Mouse (Mus musculus) splenic B cell, adult 2 months (primary cell): ENCODE data around the gene Lcn2.

Experiments used
- DNase-seq: peaks from one replicate; pipeline ENCODE4 v3.0.0-alpha.2; 2011; ENCODE audit warnings: low read depth, low spot score
- H3K27me3 ChIP-seq: 2 replicates; pipeline ENCODE4 v1.6.1; 2012; ENCODE audit warnings: mild to moderate bottlenecking, low read length, moderate library complexity, mixed read lengths; ENCODE audit not compliant: control insufficient read depth, poor library complexity, insufficient read depth, severe bottlenecking
- H3K36me3 ChIP-seq: 2 replicates; pipeline ENCODE4 v1.6.1; 2012; ENCODE audit warnings: mild to moderate bottlenecking, low read length, moderate library complexity, mixed read lengths; ENCODE audit not compliant: control insufficient read depth, poor library complexity, insufficient read depth, severe bottlenecking

Gene Lcn2

GRCm38 (mm10) chr2:32420066-32420608, 32.1 kb upstream of the Lcn2 start:
- H3K36me3 ChIP-seq, result peaks cover 10% of the 10 kb centered on the region
- H3K27me3 ChIP-seq, result no peaks in the 10 kb centered on the region
- DNase-seq, result no peak

- Histone ChIP-seq H3K36me3 (peaks cover 10% of the 10 kb centered on the region), H3K27me3 (no peaks in the 10 kb centered on the region)
- DNase-seq, result no peak
Measured at GRCm38 (mm10) chr2:32419359-32419758, 31.3 kb upstream of the Lcn2 start.

GRCm38 (mm10) chr2:32418430-32419151, 30.5 kb upstream of the Lcn2 start:
- Histone ChIP-seq H3K27me3 (no peaks in the 10 kb centered on the region), H3K36me3 (peaks cover 11% of the 10 kb centered on the region)
- DNase-seq, result no peak

GRCm38 (mm10) chr2:32417486-32417885, 29.4 kb upstream of the Lcn2 start:
- DNase-seq, result no peak
- no peaks in the 10 kb centered on the region for H3K27me3 ChIP-seq
- H3K36me3 ChIP-seq, result peaks cover 11% of the 10 kb centered on the region

- no peak for DNase-seq
- Histone ChIP-seq H3K27me3 (no peaks in the 10 kb centered on the region), H3K36me3 (peaks cover 11% of the 10 kb centered on the region)
Measured at GRCm38 (mm10) chr2:32416556-32416955, 28.5 kb upstream of the Lcn2 start.

- no peak for DNase-seq
- Histone ChIP-seq H3K36me3 (peaks cover 11% of the 10 kb centered on the region), H3K27me3 (no peaks in the 10 kb centered on the region)
Measured at GRCm38 (mm10) chr2:32415801-32416200, 27.7 kb upstream of the Lcn2 start.

GRCm38 (mm10) chr2:32413936-32414335, 25.9 kb upstream of the Lcn2 start:
- Histone ChIP-seq H3K27me3 (no peaks in the 10 kb centered on the region), H3K36me3 (peaks cover 9% of the 10 kb centered on the region)
- no peak for DNase-seq

- no peak for DNase-seq
- Histone ChIP-seq H3K27me3 (no peaks in the 10 kb centered on the region), H3K36me3 (peaks cover 7% of the 10 kb centered on the region)
Measured at GRCm38 (mm10) chr2:32412742-32413531, 24.9 kb upstream of the Lcn2 start.

- no peak for DNase-seq
- Histone ChIP-seq H3K36me3 (peaks cover 5% of the 10 kb centered on the region), H3K27me3 (no peaks in the 10 kb centered on the region)
Measured at GRCm38 (mm10) chr2:32411407-32411806, 23.4 kb upstream of the Lcn2 start.

GRCm38 (mm10) chr2:32408429-32409424, 20.7 kb upstream of the Lcn2 start:
- DNase-seq, result no peak
- Histone ChIP-seq H3K36me3 (0 out of 2 replicates have a peak, but pooled peaks cover 1% of the 10 kb centered on the region), H3K27me3 (no peaks in the 10 kb centered on the region)

- Histone ChIP-seq H3K36me3 (no peaks in the 10 kb centered on the region), H3K27me3 (no peaks in the 10 kb centered on the region)
- no peak for DNase-seq
Measured at GRCm38 (mm10) chr2:32407144-32407824, 19.2 kb upstream of the Lcn2 start.

GRCm38 (mm10) chr2:32404663-32405062, 16.6 kb upstream of the Lcn2 start:
- DNase-seq, result peak; percentile 99
- Histone ChIP-seq H3K36me3 (no peaks in the 10 kb centered on the region; the same call in 1 of the 2 replicates), H3K27me3 (no peaks in the 10 kb centered on the region)

- Histone ChIP-seq H3K36me3 (no peaks in the 10 kb centered on the region; the same call in 1 of the 2 replicates), H3K27me3 (no peaks in the 10 kb centered on the region)
- DNase-seq, result peak; percentile 10
Measured at GRCm38 (mm10) chr2:32396695-32397094, 8.6 kb upstream of the Lcn2 start.
